Mouse (Mus musculus) splenic B cell, adult 2 months (primary cell): ENCODE measurements around the gene Ywhah.

Experiments used
- DNase-seq: peaks from one replicate; pipeline ENCODE4 v3.0.0-alpha.2; 2011; ENCODE audit warnings: low read depth, low spot score
- H3K27me3 ChIP-seq: 2 replicates; pipeline ENCODE4 v1.6.1; 2012; ENCODE audit warnings: mild to moderate bottlenecking, low read length, moderate library complexity, mixed read lengths; ENCODE audit not compliant: control insufficient read depth, poor library complexity, insufficient read depth, severe bottlenecking
- H3K36me3 ChIP-seq: 2 replicates; pipeline ENCODE4 v1.6.1; 2012; ENCODE audit warnings: mild to moderate bottlenecking, low read length, moderate library complexity, mixed read lengths; ENCODE audit not compliant: control insufficient read depth, poor library complexity, insufficient read depth, severe bottlenecking

The Ywhah gene

DNA sequence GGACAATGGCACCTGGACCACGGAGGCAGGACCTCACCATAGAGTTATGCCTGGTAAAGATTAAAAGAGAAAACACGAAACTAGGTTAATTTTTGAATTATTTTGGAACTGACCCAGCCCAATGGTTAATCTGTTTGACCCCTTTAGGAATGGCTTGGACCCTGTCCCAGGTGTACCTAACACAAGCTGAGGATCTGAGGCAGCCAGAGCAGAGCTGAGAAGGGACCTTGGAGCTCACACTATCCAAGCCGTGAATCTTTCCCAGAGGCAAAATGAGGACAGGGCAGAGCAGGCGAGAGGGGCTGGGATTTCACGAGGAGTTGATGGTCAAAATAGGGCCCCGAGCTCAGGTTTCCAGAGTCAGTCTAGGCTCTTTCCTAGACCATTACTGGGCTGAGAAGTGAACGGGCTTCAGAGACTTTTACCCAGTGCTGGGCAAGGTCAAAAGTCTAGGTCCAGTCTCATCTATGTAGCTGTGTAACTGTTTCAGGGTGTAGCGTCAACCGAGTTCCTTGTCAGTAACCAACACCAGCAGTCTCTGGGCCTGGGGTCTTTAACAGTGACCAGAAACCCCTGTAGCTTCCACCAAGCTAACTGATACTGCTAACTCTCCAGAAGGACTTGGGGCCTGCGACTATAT lies 37.6 kb downstream of the Ywhah start:
- no peaks in the 10 kb centered on the region for H3K36me3 ChIP-seq
- DNase-seq: no peak
- H3K27me3 ChIP-seq: no peaks in the 10 kb centered on the region

DNA sequence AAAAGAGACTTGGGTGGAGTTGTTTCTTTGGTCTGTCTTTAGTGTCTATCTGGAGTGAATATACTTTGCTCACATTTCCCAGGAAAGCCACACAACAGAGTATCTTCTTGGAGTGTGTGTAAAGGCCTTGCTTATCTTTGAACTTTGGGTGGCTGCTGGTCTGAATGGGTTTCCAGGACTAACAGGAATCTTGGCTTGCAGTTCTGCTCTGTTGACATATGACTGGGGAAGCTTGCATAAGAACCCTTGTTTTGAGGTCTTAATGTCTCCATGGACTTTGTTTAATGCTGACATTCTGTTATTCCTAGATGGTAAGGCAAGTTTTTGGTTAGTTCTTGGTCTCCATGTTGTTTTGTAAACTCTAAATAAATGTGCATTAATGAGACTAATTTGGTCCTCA lies 51.5 kb downstream of the Ywhah start:
- Histone ChIP-seq H3K36me3 (no peaks in the 10 kb centered on the region), H3K27me3 (no peaks in the 10 kb centered on the region)
- no peak for DNase-seq

DNA sequence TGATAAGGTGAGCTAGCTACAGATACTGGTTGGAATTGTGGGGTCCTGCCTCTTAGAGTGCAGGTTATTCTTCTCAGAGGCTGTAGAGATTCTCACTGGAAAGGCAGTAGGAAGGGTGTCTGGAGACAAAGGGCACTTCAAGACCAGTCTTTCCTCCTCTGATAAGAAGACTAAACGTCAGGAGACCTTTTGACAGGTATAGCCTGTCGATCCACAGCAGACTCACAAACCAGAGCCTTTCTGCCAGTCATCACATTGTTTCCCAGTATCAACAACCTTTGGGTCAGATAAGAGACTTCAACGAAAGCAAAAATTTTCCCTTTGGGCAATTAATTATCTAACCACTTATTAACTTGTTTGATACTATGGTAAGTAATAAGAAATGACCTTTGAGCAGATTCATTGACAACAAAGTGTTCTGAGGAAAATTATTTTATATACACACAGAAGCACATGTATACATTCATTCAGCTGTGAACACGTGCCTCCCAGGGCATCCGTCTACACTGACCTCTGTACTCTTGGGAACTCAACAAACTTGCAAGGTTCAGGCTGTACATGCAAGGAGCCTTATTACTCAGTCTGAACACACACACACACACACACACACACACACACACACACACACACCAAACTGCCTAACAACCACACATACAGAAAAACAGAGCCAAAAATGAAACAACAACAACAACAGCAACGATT lies 58.0 kb downstream of the Ywhah start:
- Histone ChIP-seq H3K36me3 (no peaks in the 10 kb centered on the region), H3K27me3 (no peaks in the 10 kb centered on the region)
- no peak for DNase-seq
